Mouse (Mus musculus): Measurements from ENCODE around the gene Cxcr1. TPM values are rescaled to one million over a fixed set of nuclear protein-coding genes. Genes with fewer than 3 reads are reported as not detected.
A peak's percentile ranks its signal among the peaks of the same experiment; 100 is the strongest.

Cxcr1 gene
- polyA plus RNA-seq, 1 experiment, result not detected

DNA sequence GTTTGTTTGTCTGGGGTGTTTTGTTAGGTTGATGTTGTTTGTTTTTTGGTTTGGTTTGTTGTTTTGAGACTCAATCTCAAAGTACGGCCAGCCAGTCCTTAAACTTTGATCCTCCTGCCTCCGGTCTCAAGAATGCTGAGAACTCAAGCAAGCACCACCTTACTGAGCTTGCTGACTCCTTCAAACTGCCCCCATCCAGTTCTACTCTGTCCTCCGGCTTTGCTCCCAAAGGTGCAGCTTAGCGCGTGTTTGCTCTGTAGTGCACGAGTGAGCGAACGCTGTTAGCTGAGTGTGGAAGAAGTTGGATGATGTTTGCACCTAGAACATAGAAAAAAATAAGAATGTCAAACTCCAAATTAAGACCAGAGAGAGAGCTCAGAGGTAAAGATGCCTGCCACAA lies 14.5 kb upstream of the Cxcr1 start:
- Histone ChIP-seq H3K36me3 (ENCODE audit: control insufficient read depth, insufficient read depth, low read length) (no peaks in the 10 kb centered on the region), H3K4me3 (ENCODE audit: control insufficient read depth, insufficient read depth, low read length) (no peak overlapping the region), H3K4me1 (replicated peaks; ENCODE audit: control insufficient read depth, insufficient read depth, low read length) (no peaks in the 10 kb centered on the region), H3K27ac (ENCODE audit: control insufficient read depth, insufficient read depth, low read length) (no peak overlapping the region), H3K27me3 (ENCODE audit: control insufficient read depth, insufficient read depth, low read length) (no peaks in the 10 kb centered on the region)
- WGBS, result 97% methylated on average over 8 of the region's 8 CpGs
- no peak for TF ChIP-seq CTCF (IDR thresholded peaks at IDR 0.05; ENCODE audit: borderline replicate concordance, control insufficient read depth, extremely low read depth, insufficient read depth, low read length, poor library complexity)
- TF ChIP-seq POLR2A (IDR thresholded peaks at IDR 0.05; ENCODE audit: control insufficient read depth, extremely low read depth, insufficient read depth, low read length, poor library complexity), result no peak
- DNase-seq, result no peak

GRCm38 (mm10) chr1:74207906-74208305 lies 13.5 kb upstream of the Cxcr1 start:
- no peak for TF ChIP-seq CTCF (IDR thresholded peaks at IDR 0.05; ENCODE audit: borderline replicate concordance, control insufficient read depth, extremely low read depth, insufficient read depth, low read length, poor library complexity)
- no peak for TF ChIP-seq POLR2A (IDR thresholded peaks at IDR 0.05; ENCODE audit: control insufficient read depth, extremely low read depth, insufficient read depth, low read length, poor library complexity)
- 85% methylated on average over 9 of the region's 9 CpGs for WGBS
- no peak for DNase-seq
- Histone ChIP-seq H3K36me3 (ENCODE audit: control insufficient read depth, insufficient read depth, low read length) (no peaks in the 10 kb centered on the region), H3K27ac (ENCODE audit: control insufficient read depth, insufficient read depth, low read length) (no peak overlapping the region), H3K4me1 (replicated peaks; ENCODE audit: control insufficient read depth, insufficient read depth, low read length) (no peaks in the 10 kb centered on the region), H3K27me3 (ENCODE audit: control insufficient read depth, insufficient read depth, low read length) (no peaks in the 10 kb centered on the region), H3K4me3 (ENCODE audit: control insufficient read depth, insufficient read depth, low read length) (no peak overlapping the region)

DNA sequence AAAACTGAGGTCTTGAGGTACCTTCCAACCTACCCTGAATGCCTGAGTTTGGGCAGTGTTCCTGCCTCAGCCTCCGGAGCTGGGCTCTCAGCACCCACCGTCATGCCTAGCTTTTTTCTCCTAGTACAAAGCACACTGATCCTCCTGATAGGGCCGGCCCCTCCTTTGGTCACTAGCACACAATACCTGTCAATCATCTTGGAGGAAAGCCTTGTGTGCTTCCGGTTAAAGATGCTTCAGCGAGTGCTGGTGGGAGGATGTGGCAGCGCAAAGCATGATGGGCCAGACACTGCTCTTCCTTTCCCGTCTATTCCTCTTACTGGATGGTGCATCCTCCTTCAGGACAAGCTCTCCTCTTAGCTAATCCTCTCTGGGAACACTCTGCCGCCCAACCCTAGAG lies 12.2 kb upstream of the Cxcr1 start:
- Histone ChIP-seq H3K36me3 (ENCODE audit: control insufficient read depth, insufficient read depth, low read length) (no peaks in the 10 kb centered on the region), H3K27ac (ENCODE audit: control insufficient read depth, insufficient read depth, low read length) (no peak overlapping the region), H3K4me3 (ENCODE audit: control insufficient read depth, insufficient read depth, low read length) (no peak overlapping the region), H3K27me3 (ENCODE audit: control insufficient read depth, insufficient read depth, low read length) (no peaks in the 10 kb centered on the region), H3K4me1 (replicated peaks; ENCODE audit: control insufficient read depth, insufficient read depth, low read length) (no peaks in the 10 kb centered on the region)
- WGBS, result 75% methylated on average over 8 of the region's 8 CpGs
- TF ChIP-seq POLR2A (IDR thresholded peaks at IDR 0.05; ENCODE audit: control insufficient read depth, extremely low read depth, insufficient read depth, low read length, poor library complexity), result no peak
- TF ChIP-seq CTCF (IDR thresholded peaks at IDR 0.05; ENCODE audit: borderline replicate concordance, control insufficient read depth, extremely low read depth, insufficient read depth, low read length, poor library complexity), result no peak
- no peak for DNase-seq

GRCm38 (mm10) chr1:74205881-74206280 lies 11.4 kb upstream of the Cxcr1 start:
- WGBS, result 50% methylated on average over 7 of the region's 7 CpGs
- Histone ChIP-seq H3K36me3 (ENCODE audit: control insufficient read depth, insufficient read depth, low read length) (no peaks in the 10 kb centered on the region), H3K27me3 (ENCODE audit: control insufficient read depth, insufficient read depth, low read length) (no peaks in the 10 kb centered on the region), H3K4me1 (replicated peaks; ENCODE audit: control insufficient read depth, insufficient read depth, low read length) (no peaks in the 10 kb centered on the region), H3K27ac (ENCODE audit: control insufficient read depth, insufficient read depth, low read length) (no peak overlapping the region), H3K4me3 (ENCODE audit: control insufficient read depth, insufficient read depth, low read length) (no peak overlapping the region)
- peak; percentile 42 for DNase-seq
- TF ChIP-seq POLR2A (IDR thresholded peaks at IDR 0.05; ENCODE audit: control insufficient read depth, extremely low read depth, insufficient read depth, low read length, poor library complexity), result no peak
- TF ChIP-seq CTCF (IDR thresholded peaks at IDR 0.05; ENCODE audit: borderline replicate concordance, control insufficient read depth, extremely low read depth, insufficient read depth, low read length, poor library complexity), result no peak

- DNase-seq, result no peak
- Histone ChIP-seq H3K27me3 (ENCODE audit: control insufficient read depth, insufficient read depth, low read length) (no peaks in the 10 kb centered on the region), H3K4me1 (replicated peaks; ENCODE audit: control insufficient read depth, insufficient read depth, low read length) (no peaks in the 10 kb centered on the region), H3K27ac (ENCODE audit: control insufficient read depth, insufficient read depth, low read length) (no peak overlapping the region), H3K4me3 (ENCODE audit: control insufficient read depth, insufficient read depth, low read length) (no peak overlapping the region), H3K36me3 (ENCODE audit: control insufficient read depth, insufficient read depth, low read length) (no peaks in the 10 kb centered on the region)
- WGBS, result 72% methylated on average over 5 of the region's 5 CpGs
- no peak for TF ChIP-seq POLR2A (IDR thresholded peaks at IDR 0.05; ENCODE audit: control insufficient read depth, extremely low read depth, insufficient read depth, low read length, poor library complexity)
- no peak for TF ChIP-seq CTCF (IDR thresholded peaks at IDR 0.05; ENCODE audit: borderline replicate concordance, control insufficient read depth, extremely low read depth, insufficient read depth, low read length, poor library complexity)
These were observed 9.0 kb upstream of the Cxcr1 start for GRCm38 (mm10) chr1:74203457-74203856.

- Histone ChIP-seq H3K4me3 (ENCODE audit: control insufficient read depth, insufficient read depth, low read length) (no peak overlapping the region), H3K4me1 (replicated peaks; ENCODE audit: control insufficient read depth, insufficient read depth, low read length) (no peaks in the 10 kb centered on the region), H3K27me3 (ENCODE audit: control insufficient read depth, insufficient read depth, low read length) (no peaks in the 10 kb centered on the region), H3K36me3 (ENCODE audit: control insufficient read depth, insufficient read depth, low read length) (no peaks in the 10 kb centered on the region), H3K27ac (ENCODE audit: control insufficient read depth, insufficient read depth, low read length) (no peak overlapping the region)
- whole genome bisulfite sequencing, result 64% methylated on average over 7 of the region's 7 CpGs
- no peak for DNase-seq
- TF ChIP-seq POLR2A (IDR thresholded peaks at IDR 0.05; ENCODE audit: control insufficient read depth, extremely low read depth, insufficient read depth, low read length, poor library complexity) (no peak), CTCF (IDR thresholded peaks at IDR 0.05; ENCODE audit: borderline replicate concordance, control insufficient read depth, extremely low read depth, insufficient read depth, low read length, poor library complexity) (no peak)
These were observed 6.8 kb upstream of the Cxcr1 start for GRCm38 (mm10) chr1:74201048-74201844.

Measured in thymus, adult 2 months (tissue).